Mouse (Mus musculus) inflammation-experienced regulatory T-cells, adult 6 months (primary cell): ENCODE results near the gene Dock2. TPM values are rescaled to one million over a fixed set of nuclear protein-coding genes. Genes with fewer than 3 reads are reported as not detected.

Source experiments
- ATAC-seq: one replicate; pipeline ENCODE4 v1.8.0; 2017
- polyA plus RNA-seq, 3 experiments: library from polyadenylated mRNA; unstranded; fragments of 100-300 nt; shearing (Covaris generic); gene quantifications; one replicate each; pipeline ENCODE4 v1.2.1; 2017

The Dock2 gene
- polyA plus RNA-seq, 3 experiments from 2014 or later = 257 to 323 (median 288) TPM

DNA sequence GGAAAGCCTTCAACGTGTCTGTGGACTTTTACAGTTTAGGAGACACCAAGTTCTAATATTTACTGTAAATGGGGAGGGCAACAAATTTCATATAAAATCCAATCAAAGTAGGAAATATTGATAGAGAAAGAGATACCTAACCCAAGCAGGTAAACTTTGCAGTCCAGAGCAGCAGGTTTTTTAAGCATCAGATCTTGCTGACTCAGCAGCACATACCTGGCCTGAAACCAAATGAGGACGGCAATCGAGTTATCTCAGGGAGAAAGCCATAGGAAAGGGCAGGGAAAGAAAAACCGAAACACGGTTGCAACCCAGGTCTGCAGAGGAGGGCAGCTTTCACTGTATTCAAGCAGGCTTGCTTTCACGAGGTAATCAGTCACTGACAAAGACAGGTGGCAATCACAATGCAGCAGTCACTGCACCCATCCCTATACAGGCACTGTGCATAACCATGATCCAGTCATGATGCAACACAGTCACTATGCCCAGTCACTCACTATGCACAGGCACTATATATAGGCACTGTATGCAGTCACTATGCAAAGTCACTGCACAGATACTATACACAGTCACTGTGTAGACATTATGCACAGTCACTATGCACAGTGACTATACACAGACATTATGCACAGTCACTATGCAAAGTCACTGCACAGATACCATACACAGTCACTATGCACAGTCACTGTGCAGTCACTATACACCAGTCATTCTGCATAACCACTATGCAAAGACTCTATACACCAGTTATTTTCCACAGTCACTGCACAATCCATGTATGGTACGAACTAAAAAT is 258.4 kb downstream of the Dock2 start:
- ATAC-seq = no peak

DNA sequence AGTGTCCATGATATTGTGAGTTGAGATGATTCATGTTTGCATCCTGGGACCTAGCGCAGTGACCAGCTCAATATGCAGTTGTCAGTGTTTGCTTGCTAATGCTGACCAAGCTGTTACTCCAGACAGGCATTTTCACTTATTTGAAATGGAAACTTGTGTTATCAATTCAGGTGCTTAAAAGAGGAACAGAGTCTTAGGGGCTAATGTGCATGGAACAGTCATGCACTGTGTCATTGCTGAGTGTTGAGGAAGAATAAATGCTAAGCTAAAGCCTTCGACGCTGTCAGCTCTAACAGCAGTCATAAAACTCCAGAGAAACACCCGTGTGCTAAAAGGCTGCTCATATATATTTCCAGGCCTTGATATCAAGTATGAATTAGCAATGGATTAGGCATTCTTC is 259.1 kb downstream of the Dock2 start:
- no peak for ATAC-seq

DNA sequence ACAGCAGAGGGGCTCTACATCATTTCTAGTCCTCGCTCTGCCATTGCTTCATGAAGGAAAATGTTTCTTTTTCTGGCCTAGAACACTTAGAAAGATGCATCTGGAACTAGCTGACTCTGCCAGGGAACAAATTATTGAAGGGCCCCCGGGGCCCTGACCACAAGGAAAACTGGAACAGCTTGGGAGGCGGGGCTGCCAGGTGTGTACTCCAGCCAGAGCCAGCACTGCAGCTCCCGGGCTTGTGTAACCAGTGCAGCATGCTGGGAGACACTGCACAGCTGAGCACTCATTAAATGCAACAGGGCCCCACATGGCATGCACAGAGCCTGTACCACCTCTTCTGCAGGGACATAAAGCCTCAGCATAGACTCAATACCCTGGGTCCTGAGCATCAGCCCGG is 265.1 kb downstream of the Dock2 start:
- no peak for ATAC-seq

DNA sequence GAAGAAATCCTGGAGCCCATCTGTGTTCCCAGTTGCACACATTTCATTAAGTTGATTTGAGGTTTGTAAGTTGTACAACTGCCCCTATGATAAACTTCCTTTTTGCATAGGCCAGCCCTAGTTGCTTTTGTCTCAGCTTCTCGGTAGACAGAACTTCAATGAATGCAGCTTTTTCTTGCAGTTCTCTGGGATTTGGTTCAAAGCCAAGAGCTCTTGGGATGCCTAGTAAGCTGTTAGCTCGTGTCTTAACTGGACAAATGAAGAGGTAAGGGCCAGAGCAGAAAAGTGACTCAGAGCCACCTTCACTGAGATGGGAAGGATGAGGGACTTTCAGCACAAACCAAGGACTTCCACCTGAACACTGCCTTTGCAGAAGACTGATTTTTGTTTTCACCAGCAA is 266.7 kb downstream of the Dock2 start:
- no peak for ATAC-seq

GRCm38 (mm10) chr11:34515301-34515700 is 268.4 kb downstream of the Dock2 start:
- no peak for ATAC-seq

- ATAC-seq = peak; percentile 84
These were observed 277.3 kb downstream of the Dock2 start for GRCm38 (mm10) chr11:34506390-34506789.

- ATAC-seq = no peak
These were observed 284.0 kb downstream of the Dock2 start for GRCm38 (mm10) chr11:34499663-34500062.

GRCm38 (mm10) chr11:34494682-34495081 is 289.0 kb downstream of the Dock2 start:
- no peak for ATAC-seq

- ATAC-seq = no peak
These were observed 290.7 kb downstream of the Dock2 start for GRCm38 (mm10) chr11:34492986-34493385.

DNA sequence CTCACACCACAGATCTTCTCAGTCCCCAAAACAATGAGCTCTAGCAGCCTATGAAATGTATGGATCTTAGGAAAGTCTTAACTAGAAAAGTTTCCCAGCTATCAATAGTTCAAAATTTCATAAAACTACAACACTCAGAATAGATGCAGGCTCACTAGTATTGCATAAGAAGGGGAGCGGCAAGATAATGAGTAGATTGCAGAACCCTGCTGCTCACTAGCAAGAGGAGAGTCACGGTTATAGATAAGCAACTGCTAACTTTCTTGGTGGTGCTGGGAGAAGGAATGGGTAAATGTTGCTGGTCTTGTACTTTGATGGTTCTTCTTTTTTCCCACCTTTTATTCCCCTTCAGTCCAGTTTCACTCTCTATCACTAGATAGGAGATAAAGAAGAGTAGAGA is 291.5 kb downstream of the Dock2 start:
- ATAC-seq = no peak

GRCm38 (mm10) chr11:34489548-34489947 is 294.1 kb downstream of the Dock2 start:
- peak; percentile 67 for ATAC-seq

GRCm38 (mm10) chr11:34479301-34479700 is 304.4 kb downstream of the Dock2 start:
- ATAC-seq = no peak

DNA sequence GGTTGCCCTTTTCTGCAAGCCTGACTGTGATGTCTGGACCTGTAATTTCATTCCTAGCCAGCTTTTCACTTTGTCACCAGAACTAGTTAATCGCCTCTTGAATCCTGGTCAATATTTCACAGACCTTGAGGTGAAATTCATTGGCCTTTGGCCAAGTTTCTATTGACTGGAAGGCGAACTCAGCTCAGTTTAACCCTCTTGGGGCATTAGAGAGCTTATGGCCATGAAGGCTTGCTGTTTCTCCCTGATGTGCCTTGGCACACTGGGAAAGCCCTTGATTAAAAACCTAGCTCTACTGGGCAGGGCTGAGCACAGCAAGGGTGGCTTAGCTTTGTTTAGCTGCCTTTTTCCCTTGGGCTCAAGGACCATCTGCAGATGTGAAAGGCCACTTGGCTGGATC is 313.9 kb downstream of the Dock2 start:
- ATAC-seq = no peak

DNA sequence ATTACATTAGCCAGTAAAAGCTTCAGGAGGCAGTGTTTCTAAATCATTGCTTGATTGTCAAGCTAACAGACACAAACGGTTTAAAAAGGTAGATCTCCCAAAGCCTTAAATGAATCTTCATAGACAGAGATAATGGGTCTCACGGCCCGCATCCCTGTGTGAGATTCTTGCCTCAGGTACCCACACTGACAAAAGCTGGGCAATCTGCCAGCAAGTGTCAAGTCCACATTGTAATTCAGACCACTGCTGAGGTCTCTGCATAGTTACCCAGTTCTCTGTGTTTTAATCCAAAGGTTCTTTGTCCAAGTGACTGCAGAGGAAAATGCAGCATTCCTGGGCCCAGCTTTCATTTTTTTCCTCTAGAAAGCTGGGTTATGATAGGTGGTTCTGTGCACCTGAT is 315.1 kb downstream of the Dock2 start:
- ATAC-seq = no peak

DNA sequence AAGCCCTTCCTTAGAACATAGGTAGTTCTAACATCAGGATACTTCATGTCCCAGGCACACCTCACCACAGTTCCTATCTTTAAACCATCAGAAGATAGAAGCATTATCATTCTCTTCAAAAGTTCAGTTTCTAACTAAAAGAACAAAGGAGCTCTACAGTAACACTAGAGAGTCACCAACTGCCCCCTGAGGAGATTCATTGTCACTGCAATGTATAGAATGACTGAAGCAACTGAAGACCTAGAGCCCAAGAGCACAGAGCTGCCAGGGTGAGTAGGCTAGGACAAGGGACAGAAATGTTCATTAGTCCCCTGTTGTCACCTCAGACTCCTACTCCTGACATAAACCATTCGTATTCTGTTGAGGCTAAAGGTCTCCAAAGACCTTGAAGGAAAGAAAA is 316.6 kb downstream of the Dock2 start:
- no peak for ATAC-seq

- no peak for ATAC-seq
These were observed 333.7 kb downstream of the Dock2 start for GRCm38 (mm10) chr11:34449944-34450343.

DNA sequence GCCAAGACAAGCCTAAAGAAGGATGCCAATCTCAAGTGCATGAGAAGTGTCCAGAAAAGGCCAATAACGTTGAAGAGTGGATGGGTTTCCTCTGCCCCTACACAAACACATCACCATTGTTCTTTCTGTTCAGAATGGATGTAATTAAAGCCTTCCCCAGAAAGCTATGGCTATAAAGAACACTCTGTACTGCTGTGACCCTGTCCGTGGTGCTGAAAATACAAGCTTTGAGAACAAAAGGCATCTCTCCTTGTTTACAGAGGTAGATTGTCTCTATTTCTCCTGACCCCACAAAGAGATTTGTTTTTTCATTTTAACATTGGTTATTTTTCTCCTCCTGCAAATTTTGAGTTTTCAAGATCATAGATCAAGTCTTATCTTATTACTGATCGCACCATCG is 335.8 kb downstream of the Dock2 start:
- no peak for ATAC-seq

GRCm38 (mm10) chr11:34438429-34438828 is 345.3 kb downstream of the Dock2 start:
- ATAC-seq = no peak

- no peak for ATAC-seq
These were observed 346.2 kb downstream of the Dock2 start for GRCm38 (mm10) chr11:34437446-34437845.

DNA sequence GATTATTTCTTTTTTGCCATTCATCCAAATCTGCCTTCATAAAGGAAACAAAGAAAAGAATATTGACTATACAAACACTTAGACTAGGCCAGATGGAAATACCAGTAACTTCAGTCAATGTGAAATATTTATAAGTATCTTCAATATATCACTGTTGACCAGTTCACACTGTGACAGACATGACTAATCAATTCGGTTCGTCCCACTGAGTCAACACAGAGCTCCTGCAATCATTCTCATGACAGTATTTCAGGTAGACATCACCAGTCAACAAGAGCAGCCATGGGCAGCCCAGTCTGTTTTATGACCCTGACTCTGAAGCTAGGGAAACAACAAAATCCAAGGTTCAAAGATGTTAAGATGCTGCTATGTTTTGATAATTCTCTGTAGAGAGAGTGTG is 351.7 kb downstream of the Dock2 start:
- no peak for ATAC-seq

DNA sequence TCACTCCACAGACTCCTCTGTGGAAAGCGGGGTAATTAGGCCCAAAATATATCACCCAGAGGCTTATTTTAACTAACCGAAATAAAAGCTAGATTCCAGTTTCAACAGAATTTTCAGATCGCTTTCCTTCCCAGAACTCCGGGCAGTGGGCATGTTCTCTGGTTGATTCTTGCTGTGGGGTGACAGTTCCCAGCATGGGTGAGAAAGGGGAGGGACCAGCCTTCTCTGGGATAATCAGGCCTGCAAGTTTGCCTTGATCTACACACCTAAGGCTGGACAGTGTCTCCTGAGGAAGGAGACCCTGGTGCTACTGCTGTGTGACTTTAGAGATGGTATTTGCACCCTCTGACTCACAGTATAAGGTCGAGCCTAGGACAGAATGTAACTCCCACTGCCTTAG is 352.3 kb downstream of the Dock2 start:
- no peak for ATAC-seq

GRCm38 (mm10) chr11:34430940-34431339 is 352.8 kb downstream of the Dock2 start:
- no peak for ATAC-seq

DNA sequence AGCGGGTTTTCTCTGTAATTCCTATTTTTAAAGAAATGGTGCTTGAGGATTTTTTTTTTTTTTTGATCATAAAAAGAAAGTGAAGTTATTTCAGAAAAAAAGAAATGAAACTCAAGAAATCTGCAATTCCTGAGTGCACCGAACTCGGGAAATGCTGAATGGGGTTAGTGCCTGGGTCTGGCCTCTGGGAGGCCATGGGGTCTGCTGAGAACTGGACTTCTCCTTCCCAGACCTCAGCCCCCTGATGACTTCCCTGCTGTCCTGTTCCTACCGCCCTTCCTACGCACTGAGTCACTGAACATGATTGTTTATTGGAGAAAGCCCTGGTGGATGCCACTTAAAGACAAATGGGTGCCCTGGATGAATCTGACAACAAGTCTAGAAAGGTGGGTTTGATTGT is 356.5 kb downstream of the Dock2 start:
- ATAC-seq = no peak

GRCm38 (mm10) chr11:34424546-34424945 is 359.1 kb downstream of the Dock2 start:
- no peak for ATAC-seq

- ATAC-seq = no peak
These were observed 362.6 kb downstream of the Dock2 start for GRCm38 (mm10) chr11:34421061-34421460.
